Mouse (Mus musculus) liver, embryonic 12.5 days (tissue): ENCODE data around the gene Lrrc8c. TPM values are rescaled to one million over a fixed set of nuclear protein-coding genes. Genes with fewer than 3 reads are reported as not detected.
"Not testable (repeated sequence)": the region's sequence is repeated elsewhere in the genome, so short reads cannot be mapped to it uniquely, and the experiment has no call there.

Source experiments
- ATAC-seq: fragments of 200-750 bp; cut with Nextera tagmentation; 2 replicates; pipeline ENCODE4 v1.8.0; 2017; ENCODE audit warnings: moderate number of reproducible peaks, mild to moderate bottlenecking, moderate library complexity
- H3K27ac ChIP-seq: fragments of 300-500 bp; sonication (generic); 2 replicates; pipeline ENCODE4 v1.5.1; 2016; ENCODE audit warnings: mild to moderate bottlenecking
- H3K27me3 ChIP-seq: fragments of 300-500 bp; sonication (generic); replicated peaks from 2 replicates; pipeline ENCODE4 v1.6.1; 2016; ENCODE audit warnings: mild to moderate bottlenecking, moderate library complexity
- H3K36me3 ChIP-seq: fragments of 300-500 bp; sonication (generic); 2 replicates; pipeline ENCODE4 v1.6.1; 2016; ENCODE audit warnings: mild to moderate bottlenecking, moderate library complexity
- H3K4me1 ChIP-seq: fragments of 300-500 bp; sonication (generic); 2 replicates; pipeline ENCODE4 v1.6.1; 2016
- H3K4me2 ChIP-seq: fragments of 300-500 bp; sonication (generic); 2 replicates; pipeline ENCODE4 v1.6.1; 2016; ENCODE audit warnings: mild to moderate bottlenecking, moderate library complexity
- H3K4me3 ChIP-seq: fragments of 300-500 bp; sonication (generic); 2 replicates; pipeline ENCODE4 v1.5.1; 2016; ENCODE audit warnings: mild to moderate bottlenecking, moderate library complexity
- H3K9ac ChIP-seq: fragments of 300-500 bp; sonication (generic); 2 replicates; pipeline ENCODE4 v1.6.1; 2016; ENCODE audit warnings: mild to moderate bottlenecking, moderate library complexity
- H3K9me3 ChIP-seq: fragments of 300-500 bp; sonication (generic); replicated peaks from 2 replicates; pipeline ENCODE4 v1.6.1; 2016; ENCODE audit warnings: mild to moderate bottlenecking, moderate library complexity
- WGBS: fragments of 180-500 bp; shearing (Covaris S2); methylation state at CpG from one replicate; pipeline ENCODE4 v1.1.7; 2016; ENCODE audit not compliant: insufficient replicate concordance; 5-methylcytosine and 5-hydroxymethylcytosine counted together
- polyA plus RNA-seq: library from polyadenylated mRNA; unstranded; fragments of >200 nt; fragmentation: Nextera tagmentation; extraction: Ambion mirVana; gene quantifications from 2 replicates; pipeline ENCODE4 v1.2.1, GENCODE M21; 2016

The Lrrc8c gene
- polyA plus RNA-seq, 1 experiment from 2014 or later: 23.9 TPM

DNA sequence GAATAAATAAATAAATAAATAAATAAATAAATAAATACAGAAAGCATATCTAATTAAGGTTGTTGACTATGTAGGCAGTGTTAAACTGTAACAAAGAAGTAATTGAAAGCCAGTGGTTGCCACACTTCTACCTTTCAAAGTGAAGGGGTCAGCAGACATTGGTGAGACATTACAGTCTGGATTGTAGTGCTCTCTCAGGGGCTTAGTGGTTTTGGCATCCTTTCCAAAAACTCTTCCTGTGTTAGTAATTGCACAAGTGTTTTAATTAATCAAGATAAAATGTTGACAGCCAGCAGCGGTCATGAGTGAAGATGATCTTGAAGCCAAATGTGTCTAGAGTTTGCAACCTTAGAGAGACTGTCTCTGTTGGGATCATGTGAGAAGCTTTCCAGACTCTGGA lies 110.8 kb downstream of the Lrrc8c start:
- WGBS: 74% methylated on average over 1 of the region's 1 CpGs
- Histone ChIP-seq H3K36me3 (no peaks in the 10 kb centered on the region), H3K4me3 (no peak overlapping the region), H3K9ac (no peak overlapping the region), H3K27ac (no peak overlapping the region), H3K9me3 (no peaks in the 10 kb centered on the region), H3K27me3 (no peaks in the 10 kb centered on the region), H3K4me1 (0 out of 2 replicates have a peak, but pooled peaks cover 10% of the 10 kb centered on the region), H3K4me2 (no peak overlapping the region)
- ATAC-seq: no peak

DNA sequence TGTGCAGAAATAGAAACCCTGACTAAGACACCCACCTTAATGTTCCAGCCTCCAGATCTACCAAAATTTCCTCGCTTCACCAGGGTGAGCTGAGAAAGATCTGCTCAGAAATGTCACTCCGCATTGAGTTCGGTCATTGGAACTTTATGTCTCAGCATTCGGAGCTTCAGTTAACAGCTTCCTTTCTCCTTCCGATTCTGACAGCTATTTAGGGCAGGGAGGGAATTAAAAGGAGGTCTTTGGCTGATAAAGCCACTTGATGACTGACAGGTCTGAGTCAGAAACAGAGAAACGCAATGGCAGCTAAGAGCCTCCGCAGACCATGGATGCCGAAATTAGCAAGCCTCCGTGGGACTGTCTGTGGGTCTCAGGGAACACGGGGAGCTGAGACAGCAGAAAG lies 112.9 kb downstream of the Lrrc8c start:
- Histone ChIP-seq H3K9ac (no peak overlapping the region), H3K4me3 (no peak overlapping the region), H3K27me3 (no peaks in the 10 kb centered on the region), H3K9me3 (no peaks in the 10 kb centered on the region), H3K27ac (no peak overlapping the region), H3K36me3 (no peaks in the 10 kb centered on the region), H3K4me2 (no peak overlapping the region), H3K4me1 (0 out of 2 replicates have a peak, but pooled peaks cover 4% of the 10 kb centered on the region)
- 39% methylated on average over 10 of the region's 10 CpGs for WGBS
- ATAC-seq: no peak

DNA sequence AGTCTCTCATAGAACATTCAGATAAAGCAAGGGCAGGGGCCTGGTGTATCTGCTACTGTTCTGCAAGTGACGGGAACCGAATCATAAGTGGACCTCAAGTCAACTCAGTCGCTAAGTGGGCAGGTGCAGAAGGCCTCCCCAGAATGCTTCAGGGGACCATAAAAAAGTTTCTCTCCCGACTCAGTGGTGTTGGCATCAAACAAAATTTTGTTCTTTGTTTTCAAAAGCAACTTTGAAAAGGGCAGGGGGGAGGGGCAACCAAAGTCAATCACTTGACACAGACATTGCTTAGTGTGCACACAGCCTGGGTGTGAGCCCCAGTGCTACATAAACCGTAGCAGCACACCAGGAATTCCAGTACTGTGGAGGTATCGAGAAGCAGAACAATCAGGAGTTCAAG lies 116.4 kb downstream of the Lrrc8c start:
- Histone ChIP-seq H3K9me3 (no peaks in the 10 kb centered on the region), H3K4me1 (no peaks in the 10 kb centered on the region), H3K4me2 (no peak overlapping the region), H3K9ac (no peak overlapping the region), H3K27ac (no peak overlapping the region), H3K36me3 (no peaks in the 10 kb centered on the region), H3K4me3 (no peak overlapping the region), H3K27me3 (no peaks in the 10 kb centered on the region)
- 66% methylated on average over 6 of the region's 6 CpGs for WGBS
- ATAC-seq: no peak

DNA sequence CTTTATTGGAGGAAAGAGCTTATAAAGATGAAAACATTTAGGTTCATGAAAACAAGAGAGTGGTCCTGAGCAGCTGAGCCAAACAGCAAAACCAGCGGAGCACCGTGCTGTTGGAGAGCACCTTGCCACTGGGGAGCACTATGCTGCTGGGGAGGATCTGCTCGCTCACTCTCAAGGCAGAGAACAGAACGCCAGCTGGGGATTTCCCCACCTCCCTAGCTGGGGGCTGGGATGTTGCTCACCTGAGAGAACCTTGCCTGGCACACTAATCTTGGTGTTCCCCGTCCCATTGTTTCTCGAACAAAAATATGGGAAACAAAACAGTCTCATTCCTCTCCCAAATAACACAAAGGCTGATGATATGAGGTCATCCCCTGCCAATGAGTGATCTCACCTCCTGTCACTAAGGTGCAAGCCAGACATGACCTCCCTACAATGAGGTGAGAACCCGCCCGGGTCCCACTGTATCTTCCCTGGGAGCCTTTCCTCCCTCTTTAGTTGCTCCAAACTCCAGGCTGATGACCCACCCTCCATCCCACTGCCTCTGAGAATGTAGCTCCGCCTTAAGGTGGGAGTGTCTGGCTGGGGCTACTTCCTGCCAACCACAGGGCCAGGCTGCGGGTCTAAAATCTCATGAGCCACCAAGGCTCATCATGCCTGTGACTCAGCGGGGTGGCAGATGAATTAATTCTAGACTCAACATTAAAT lies 117.5 kb downstream of the Lrrc8c start:
- no peak overlapping the region for H3K9ac ChIP-seq
- no peak for ATAC-seq
- no peaks in the 10 kb centered on the region for H3K27me3 ChIP-seq
- H3K4me3 ChIP-seq: no peak overlapping the region
- H3K36me3 ChIP-seq: no peaks in the 10 kb centered on the region
- WGBS: 52% methylated on average over 11 of the region's 11 CpGs
- H3K9me3 ChIP-seq: no peaks in the 10 kb centered on the region
- H3K27ac ChIP-seq: no peak overlapping the region
- H3K4me1 ChIP-seq: no peaks in the 10 kb centered on the region
- H3K4me2 ChIP-seq: no peak overlapping the region

DNA sequence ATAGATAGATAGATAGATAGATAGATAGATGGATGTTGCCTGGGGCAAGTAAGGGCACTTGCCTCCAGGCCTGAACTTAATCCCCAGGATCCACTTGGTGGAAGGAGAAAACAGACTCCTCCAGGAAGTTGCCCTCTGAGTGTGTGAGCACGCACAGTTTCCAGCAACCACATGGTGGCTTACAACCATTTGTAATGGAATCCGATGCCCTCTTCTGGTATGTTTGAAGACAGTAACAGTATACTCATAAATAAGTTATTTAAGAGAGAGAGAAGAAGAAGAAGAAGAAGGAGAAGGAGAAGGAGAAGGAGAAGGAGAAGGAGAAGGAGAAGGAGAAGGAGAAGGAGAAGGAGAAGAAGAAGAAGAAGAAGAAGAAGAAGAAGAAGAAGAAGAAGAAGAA lies 119.1 kb downstream of the Lrrc8c start:
- H3K36me3 ChIP-seq, H3K9ac ChIP-seq, H3K9me3 ChIP-seq, H3K4me3 ChIP-seq, H3K27ac ChIP-seq, H3K4me1 ChIP-seq, H3K4me2 ChIP-seq, ATAC-seq, H3K27me3 ChIP-seq: not testable (repeated sequence)
- 84% methylated on average over 2 of the region's 2 CpGs for WGBS

DNA sequence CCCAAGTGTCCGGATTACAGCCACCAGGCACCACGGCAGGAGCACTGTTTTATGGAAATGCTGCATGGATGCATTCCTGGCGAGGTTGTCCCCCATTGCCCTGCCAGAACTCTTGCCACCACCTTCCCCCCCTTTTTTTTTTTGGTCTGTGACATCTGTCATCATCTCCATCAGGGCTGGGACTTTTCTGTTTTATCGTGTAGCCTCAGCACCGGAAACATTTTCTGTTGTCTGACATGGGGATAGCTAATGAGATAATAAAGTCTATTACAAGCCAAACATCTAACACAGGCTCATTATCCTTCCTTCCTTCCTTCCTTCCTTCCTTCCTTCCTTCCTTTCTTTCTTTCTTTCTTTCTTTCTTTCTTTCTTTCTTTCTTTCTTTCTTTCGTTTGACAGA lies 119.7 kb downstream of the Lrrc8c start:
- H3K27ac ChIP-seq: no peak overlapping the region
- no peaks in the 10 kb centered on the region for H3K36me3 ChIP-seq
- ATAC-seq: no peak
- H3K9ac ChIP-seq: no peak overlapping the region
- WGBS: 74% methylated on average over 6 of the region's 6 CpGs
- no peaks in the 10 kb centered on the region for H3K9me3 ChIP-seq
- H3K4me1 ChIP-seq: peaks cover 3% of the 10 kb centered on the region; the same call in 1 of the 2 replicates
- H3K27me3 ChIP-seq: no peaks in the 10 kb centered on the region
- H3K4me2 ChIP-seq: no peak overlapping the region
- H3K4me3 ChIP-seq: no peak overlapping the region

DNA sequence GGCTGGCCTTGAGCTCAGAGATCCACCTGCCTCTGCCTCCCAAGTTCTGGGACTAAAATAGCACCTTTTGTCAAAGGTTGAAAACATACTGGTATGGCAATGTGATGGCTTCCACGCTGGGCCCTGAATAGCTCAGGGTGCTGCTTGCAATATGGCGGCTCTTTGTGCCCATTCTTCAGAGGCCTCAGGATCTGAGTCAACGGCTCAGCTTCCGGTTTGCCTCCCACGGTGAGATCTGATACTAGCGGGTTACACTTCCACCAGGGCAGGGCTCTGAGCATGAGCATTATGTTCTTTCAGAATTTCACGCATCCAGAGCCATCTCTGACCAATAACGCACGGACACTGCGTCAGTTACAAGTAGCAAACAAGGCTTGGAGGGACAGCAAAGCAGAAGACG lies 120.2 kb downstream of the Lrrc8c start:
- Histone ChIP-seq H3K9me3 (no peaks in the 10 kb centered on the region), H3K4me2 (no peak overlapping the region), H3K27ac (no peak overlapping the region), H3K36me3 (no peaks in the 10 kb centered on the region), H3K27me3 (no peaks in the 10 kb centered on the region), H3K4me3 (no peak overlapping the region), H3K9ac (no peak overlapping the region), H3K4me1 (peaks cover 3% of the 10 kb centered on the region; the same call in 1 of the 2 replicates)
- ATAC-seq: no peak
- WGBS: 77% methylated on average over 11 of the region's 11 CpGs

DNA sequence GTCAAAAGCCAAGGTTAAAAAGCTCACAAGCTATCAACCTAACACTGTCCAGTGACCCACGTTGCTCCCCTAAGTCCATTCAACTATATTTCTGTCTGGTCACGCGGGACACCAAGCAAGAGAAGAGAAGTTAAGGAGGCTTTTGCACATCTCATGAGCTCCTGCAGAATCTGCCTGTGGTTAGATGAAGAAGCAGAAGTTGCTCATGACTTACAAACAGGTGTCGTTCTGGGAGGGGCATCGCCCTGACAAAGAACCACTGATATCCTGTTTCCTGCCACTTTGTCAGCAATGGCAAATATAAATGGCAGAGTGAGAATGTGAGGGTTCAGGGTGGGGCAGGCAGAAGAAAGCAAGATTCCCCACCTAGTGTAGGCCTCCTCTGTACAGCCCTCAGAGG lies 123.3 kb downstream of the Lrrc8c start:
- H3K9me3 ChIP-seq: no peaks in the 10 kb centered on the region
- no peaks in the 10 kb centered on the region for H3K36me3 ChIP-seq
- 16% methylated on average over 5 of the region's 5 CpGs for WGBS
- no peak overlapping the region for H3K4me2 ChIP-seq
- H3K9ac ChIP-seq: no peak overlapping the region
- no peak overlapping the region for H3K27ac ChIP-seq
- no peak overlapping the region for H3K4me3 ChIP-seq
- no peaks in the 10 kb centered on the region for H3K27me3 ChIP-seq
- peaks cover 3% of the 10 kb centered on the region; the same call in 1 of the 2 replicates for H3K4me1 ChIP-seq
- no peak for ATAC-seq

DNA sequence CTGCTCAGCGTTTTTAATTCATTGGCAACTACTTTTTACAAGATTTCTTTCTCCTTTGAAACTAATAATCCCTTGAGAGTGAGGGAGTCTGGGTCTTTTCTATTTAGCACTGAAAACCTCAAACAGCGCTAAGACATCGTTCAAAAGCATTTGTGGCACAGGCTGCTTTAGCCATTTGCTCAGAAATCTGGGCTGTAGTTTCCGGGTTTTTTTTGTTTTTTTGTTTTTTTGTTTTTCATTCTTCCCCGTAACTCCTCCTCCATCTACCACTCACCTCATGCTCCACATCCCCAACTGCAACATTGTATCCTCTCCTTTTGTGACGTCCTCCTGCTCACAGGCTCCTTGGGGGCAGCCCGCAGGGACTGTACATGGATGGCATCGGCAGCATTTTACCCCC lies 124.1 kb downstream of the Lrrc8c start:
- no peak for ATAC-seq
- no peaks in the 10 kb centered on the region for H3K27me3 ChIP-seq
- 69% methylated on average over 8 of the region's 8 CpGs for WGBS
- no peak overlapping the region for H3K9ac ChIP-seq
- no peak overlapping the region for H3K4me2 ChIP-seq
- no peaks in the 10 kb centered on the region for H3K9me3 ChIP-seq
- no peak overlapping the region for H3K4me3 ChIP-seq
- H3K27ac ChIP-seq: no peak overlapping the region
- H3K4me1 ChIP-seq: peaks cover 3% of the 10 kb centered on the region; the same call in 1 of the 2 replicates
- H3K36me3 ChIP-seq: no peaks in the 10 kb centered on the region

DNA sequence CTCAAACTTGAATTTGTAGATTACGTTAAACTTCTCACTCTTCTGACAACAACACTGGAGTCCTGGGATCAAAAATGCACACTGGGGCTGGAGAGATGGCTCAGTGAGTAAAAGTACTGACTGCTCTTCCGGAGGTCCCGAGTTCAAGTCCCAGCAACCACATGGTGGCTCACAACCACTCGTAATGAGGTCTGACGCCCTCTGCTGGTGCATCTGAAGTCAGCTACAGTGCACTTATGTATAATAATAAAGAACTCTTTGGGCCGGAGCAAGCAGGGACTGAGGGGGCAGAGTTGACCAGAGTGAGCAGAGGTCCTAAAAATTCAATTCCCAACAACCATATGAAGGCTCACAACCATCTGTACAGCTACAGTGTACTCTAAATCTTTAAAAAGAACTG lies 125.0 kb downstream of the Lrrc8c start:
- H3K27me3 ChIP-seq: no peaks in the 10 kb centered on the region
- no peak overlapping the region for H3K4me2 ChIP-seq
- ATAC-seq: no peak
- H3K27ac ChIP-seq: no peak overlapping the region
- peaks cover 12% of the 10 kb centered on the region; the same call in 1 of the 2 replicates for H3K4me1 ChIP-seq
- H3K4me3 ChIP-seq: no peak overlapping the region
- no peaks in the 10 kb centered on the region for H3K36me3 ChIP-seq
- no peak overlapping the region for H3K9ac ChIP-seq
- H3K9me3 ChIP-seq: no peaks in the 10 kb centered on the region
- 76% methylated on average over 6 of the region's 6 CpGs for WGBS

DNA sequence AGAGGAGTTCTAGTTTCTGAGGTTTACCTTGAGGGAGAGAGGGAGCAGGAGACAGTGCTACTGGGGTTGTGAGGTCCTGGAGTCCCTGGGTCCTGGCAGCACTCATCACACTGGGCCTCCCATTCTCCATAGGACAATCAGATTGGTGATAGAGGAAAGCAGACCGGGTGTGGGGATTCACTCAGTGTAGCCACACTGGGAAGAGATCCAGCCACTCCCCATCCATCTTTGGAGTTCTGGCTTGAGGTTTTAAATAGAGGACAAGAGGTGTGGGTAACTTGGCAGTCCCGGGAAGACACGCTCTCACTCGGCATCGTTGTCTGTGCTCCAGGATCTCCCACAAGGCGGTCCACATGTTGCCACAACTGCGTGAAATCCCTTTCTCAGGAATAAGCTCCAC lies 127.9 kb downstream of the Lrrc8c start:
- H3K9ac ChIP-seq: no peak overlapping the region
- no peak overlapping the region for H3K4me3 ChIP-seq
- H3K9me3 ChIP-seq: no peaks in the 10 kb centered on the region
- H3K27ac ChIP-seq: no peak overlapping the region
- H3K4me2 ChIP-seq: no peak overlapping the region
- H3K4me1 ChIP-seq: peaks cover 26% of the 10 kb centered on the region
- ATAC-seq: no peak
- H3K27me3 ChIP-seq: no peaks in the 10 kb centered on the region
- 85% methylated on average over 7 of the region's 7 CpGs for WGBS
- no peaks in the 10 kb centered on the region for H3K36me3 ChIP-seq

DNA sequence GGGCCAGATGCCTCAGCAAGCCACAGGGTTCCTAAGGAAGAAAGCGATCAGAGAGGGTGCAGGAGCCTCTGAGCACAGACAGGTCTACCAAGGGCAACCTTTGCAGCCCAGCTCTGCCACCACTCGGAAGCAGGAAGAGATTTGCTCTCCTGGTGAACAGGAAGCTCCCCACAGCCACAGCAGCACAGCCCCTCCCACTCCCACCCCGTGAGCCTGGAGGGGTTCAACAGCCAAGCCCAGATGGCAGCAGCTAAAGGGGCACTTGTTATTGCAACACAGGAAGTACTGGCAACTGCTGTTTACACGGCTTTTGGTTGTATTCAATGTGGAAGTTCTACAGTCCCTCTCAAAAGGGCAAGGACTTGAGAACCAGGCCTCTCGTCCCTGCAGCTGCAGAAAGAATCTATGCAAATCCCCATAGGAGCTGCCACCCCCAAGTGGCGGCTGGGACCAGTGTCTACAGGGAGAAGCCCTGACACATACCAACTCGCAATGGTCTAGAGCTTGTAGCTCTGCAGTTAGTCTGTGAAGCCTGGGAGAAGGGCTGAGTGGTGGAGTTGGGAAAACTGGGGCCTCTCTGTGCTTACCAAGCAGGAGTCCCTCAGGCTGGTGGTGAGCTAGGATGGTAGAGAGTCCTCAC lies 129.6 kb downstream of the Lrrc8c start:
- Histone ChIP-seq H3K4me1 (peaks cover 23% of the 10 kb centered on the region), H3K27ac (peak overlapping the region; percentile 72), H3K36me3 (no peaks in the 10 kb centered on the region), H3K4me3 (no peak overlapping the region), H3K9ac (no peak overlapping the region), H3K4me2 (peak overlapping the region; percentile 10), H3K9me3 (no peaks in the 10 kb centered on the region), H3K27me3 (no peaks in the 10 kb centered on the region)
- peak; percentile 28; the same call in 1 of the 2 replicates for ATAC-seq
- WGBS: 27% methylated on average over 7 of the region's 7 CpGs
